Comparison of ENCODE assay signal across 8 mouse cellular contexts in genomic region chr1:172311921-172312767, GRCm38 (mm10). TPM values are rescaled to one million over a fixed set of nuclear protein-coding genes. Genes with fewer than 3 reads are reported as not detected.
DNase-seq lines count a peak whose midpoint lies in the region; ATAC-seq lines count a peak whose summit lies in the region.

No protein-coding gene starts in this region.

- H3K36me3 ChIP-seq in intestine, embryonic 15.5 days, result no peaks in the 10 kb centered on the region
- H3K36me3 ChIP-seq in limb, embryonic 15.5 days, result 0 out of 2 replicates have a peak, but pooled peaks cover 4% of the 10 kb centered on the region
- H3K36me3 ChIP-seq in midbrain, embryonic 16.5 days (ENCODE audit: control insufficient read depth, insufficient read depth, low read length), result no peaks in the 10 kb centered on the region

- H3K4me2 ChIP-seq in intestine, embryonic 15.5 days (replicated peaks), result peak overlapping the region; percentile 85
- peak overlapping the region; percentile 97 for H3K4me2 ChIP-seq in limb, embryonic 15.5 days
- H3K4me2 ChIP-seq in midbrain, embryonic 16.5 days (ENCODE audit: low read length), result peak overlapping the region; percentile 84

- H3K9ac ChIP-seq in intestine, embryonic 15.5 days, result peak overlapping the region; percentile 74
- peak overlapping the region; percentile 68 for H3K9ac ChIP-seq in limb, embryonic 15.5 days
- H3K9ac ChIP-seq in midbrain, embryonic 16.5 days (ENCODE audit: low read depth, low read length), result peak overlapping the region; percentile 78

- intact Hi-C loops in gastrocnemius, postnatal 36 days (cut with DNase I), result loop anchor here (5.0 kb wide), 1 partner anchor 165 kb away; the partner anchor contains the start of gene Dcaf8

- H3K9me3 ChIP-seq in intestine, embryonic 15.5 days, result no peaks in the 10 kb centered on the region
- H3K9me3 ChIP-seq in limb, embryonic 15.5 days, result no peaks in the 10 kb centered on the region
- no peaks in the 10 kb centered on the region for H3K9me3 ChIP-seq in midbrain, embryonic 16.5 days (replicated peaks; ENCODE audit: control insufficient read depth, low read length, poor library complexity, severe bottlenecking)

- peaks cover 28% of the 10 kb centered on the region for H3K4me1 ChIP-seq in intestine, embryonic 15.5 days (replicated peaks)
- peaks cover 45% of the 10 kb centered on the region for H3K4me1 ChIP-seq in limb, embryonic 15.5 days
- H3K4me1 ChIP-seq in midbrain, embryonic 16.5 days (ENCODE audit: control insufficient read depth, insufficient read depth, low read length), result peaks cover 41% of the 10 kb centered on the region

- DNase-seq in layer of hippocampus, adult 11-12 months (ENCODE audit: low spot score), result peak; percentile 80
- DNase-seq in layer of hippocampus, adult 9-10 months (ENCODE audit: low spot score), result no peak
- DNase-seq in embryo, embryonic 10 days (ENCODE audit: low spot score), result peak; percentile 88
- peak; percentile 81 to 86 for DNase-seq in gastrocnemius, postnatal 36 days
- DNase-seq in spleen, postnatal 10 days (ENCODE audit: low spot score in 2 of 2), result peak; percentile 81 to 90

- WGBS in intestine, embryonic 15.5 days, result under 1% methylated on average over 49 of the region's 55 CpGs
- under 1% methylated on average over 40 of the region's 55 CpGs for WGBS in limb, embryonic 15.5 days
- under 1% methylated on average over 41 of the region's 55 CpGs for WGBS in midbrain, embryonic 16.5 days

- H3K27ac ChIP-seq in intestine, embryonic 15.5 days, result peak overlapping the region; percentile 98
- peak overlapping the region; percentile 95 for H3K27ac ChIP-seq in limb, embryonic 15.5 days
- H3K27ac ChIP-seq in midbrain, embryonic 16.5 days (ENCODE audit: low read length), result peak overlapping the region; percentile 76

- H3K27me3 ChIP-seq in intestine, embryonic 15.5 days (replicated peaks), result no peaks in the 10 kb centered on the region
- H3K27me3 ChIP-seq in limb, embryonic 15.5 days, result no peaks in the 10 kb centered on the region
- H3K27me3 ChIP-seq in midbrain, embryonic 16.5 days (ENCODE audit: control insufficient read depth, insufficient read depth, low read depth, low read length), result no peaks in the 10 kb centered on the region

- peak overlapping the region; percentile 74 for H3K4me3 ChIP-seq in intestine, embryonic 15.5 days (replicated peaks)
- peak overlapping the region; percentile 69 for H3K4me3 ChIP-seq in limb, embryonic 15.5 days
- peak overlapping the region; percentile 64 for H3K4me3 ChIP-seq in midbrain, embryonic 16.5 days (ENCODE audit: low read depth, low read length)

- ATAC-seq in intestine, embryonic 15.5 days, result peak; percentile 87
- ATAC-seq in limb, embryonic 15.5 days (ENCODE audit: insufficient number of reproducible peaks, low FRiP score, low TSS enrichment, low read depth), result peak; percentile 70
- peak; percentile 59 for ATAC-seq in midbrain, embryonic 16.5 days

RNA-seq across cellular contexts. Expression of gene Atp1a2, which starts 14.3 kb away (rescaled TPM):
- 1,000 to 10,000 TPM in 1 of 2 experiments, 100 to 1,000 TPM in 1; 930 to 1,020 TPM for total RNA-seq in gastrocnemius, postnatal 36 days (2021)
- 3.3 TPM in 2 replicates for polyA plus RNA-seq in intestine, embryonic 15.5 days (2015; fragmentation: Nextera tagmentation; extraction: Ambion mirVana)
- 5.0 and 8.4 TPM in 2 replicates for polyA plus RNA-seq in limb, embryonic 15.5 days (2015; fragmentation: Nextera tagmentation; extraction: Ambion mirVana)
- 53.2 and 69.0 TPM in 2 replicates for polyA plus RNA-seq in midbrain, embryonic 16.5 days (2015; fragmentation: Nextera tagmentation; extraction: Ambion mirVana)

RNA-seq across cellular contexts. Expression of gene Kcnj9, which starts 17.0 kb away (rescaled TPM):
- not detected for total RNA-seq in gastrocnemius, postnatal 36 days (2021)
- 0.08 TPM in 1 of 2 replicates, not detected in the other for polyA plus RNA-seq in intestine, embryonic 15.5 days (2015; fragmentation: Nextera tagmentation; extraction: Ambion mirVana)
- 0.04 and 0.09 TPM in 2 replicates for polyA plus RNA-seq in limb, embryonic 15.5 days (2015; fragmentation: Nextera tagmentation; extraction: Ambion mirVana)
- polyA plus RNA-seq in midbrain, embryonic 16.5 days (2015; fragmentation: Nextera tagmentation; extraction: Ambion mirVana), result 7.7 and 7.8 TPM in 2 replicates

RNA-seq across cellular contexts. Expression of gene Kcnj10, which starts 28.9 kb away (rescaled TPM):
- not detected for total RNA-seq in gastrocnemius, postnatal 36 days (2021)
- 0.08 TPM in 2 replicates for polyA plus RNA-seq in intestine, embryonic 15.5 days (2015; fragmentation: Nextera tagmentation; extraction: Ambion mirVana)
- 0.04 and 0.05 TPM in 2 replicates for polyA plus RNA-seq in limb, embryonic 15.5 days (2015; fragmentation: Nextera tagmentation; extraction: Ambion mirVana)
- polyA plus RNA-seq in midbrain, embryonic 16.5 days (2015; fragmentation: Nextera tagmentation; extraction: Ambion mirVana), result 1.5 and 2.5 TPM in 2 replicates

RNA-seq across cellular contexts. Expression of gene Igsf8, which starts 50.7 kb away (rescaled TPM):
- 1 to 10 TPM; 8.4 to 9.8 TPM for total RNA-seq in gastrocnemius, postnatal 36 days (2021)
- 46.1 and 53.3 TPM in 2 replicates for polyA plus RNA-seq in intestine, embryonic 15.5 days (2015; fragmentation: Nextera tagmentation; extraction: Ambion mirVana)
- 51.4 and 62.7 TPM in 2 replicates for polyA plus RNA-seq in limb, embryonic 15.5 days (2015; fragmentation: Nextera tagmentation; extraction: Ambion mirVana)
- polyA plus RNA-seq in midbrain, embryonic 16.5 days (2015; fragmentation: Nextera tagmentation; extraction: Ambion mirVana), result 63.9 and 64.0 TPM in 2 replicates

RNA-seq across cellular contexts. Expression of gene Atp1a4, which starts 53.9 kb away (rescaled TPM):
- under 1 TPM; 0.51 to 0.72 TPM for total RNA-seq in gastrocnemius, postnatal 36 days (2021)
- not detected in 2 replicates for polyA plus RNA-seq in intestine, embryonic 15.5 days (2015; fragmentation: Nextera tagmentation; extraction: Ambion mirVana)
- not detected in 2 replicates for polyA plus RNA-seq in limb, embryonic 15.5 days (2015; fragmentation: Nextera tagmentation; extraction: Ambion mirVana)
- polyA plus RNA-seq in midbrain, embryonic 16.5 days (2015; fragmentation: Nextera tagmentation; extraction: Ambion mirVana), result not detected in 2 replicates
